Mouse (Mus musculus) adrenal gland, postnatal 4 days (tissue): ENCODE results near the gene Gm17535. TPM values are rescaled to one million over a fixed set of nuclear protein-coding genes. Genes with fewer than 3 reads are reported as not detected.
"Not testable (repeated sequence)": the region's sequence is repeated elsewhere in the genome, so short reads cannot be mapped to it uniquely, and the experiment has no call there.

Source experiments
- DNase-seq, 2 experiments: peaks; one replicate each; pipeline ENCODE4 v3.0.0; 2021 to 2022; ENCODE audit warnings: low spot score in 2 of 2, mixed read lengths in 2 of 2
- microRNA-seq: library from miRNA; unstranded; fragments of <30 nt; microRNA quantifications from one replicate; pipeline ENCODE4 v1.2.0, GENCODE M21; 2021
- total RNA-seq, 2 experiments: library from RNA; stranded (reverse); gene quantifications; 2 replicates each; pipeline ENCODE4 v1.2.3; 2021

Gene Gm17535
- total RNA-seq, 2 experiments from 2014 or later, result not detected

- not testable (repeated sequence) for DNase-seq
Measured at GRCm38 (mm10) chr9:3023985-3024648, 10.3 kb upstream of the Gm17535 start.

GRCm38 (mm10) chr9:3024912-3025467 lies 9.4 kb upstream of the Gm17535 start, which contains the start of gene Gm10717:
Gm10717 (plus strand) TSS chr9:3025417.
- DNase-seq, result not testable (repeated sequence)

GRCm38 (mm10) chr9:3025653-3026052 lies 8.7 kb upstream of the Gm17535 start:
- DNase-seq, result peak; percentile 62 to 86

GRCm38 (mm10) chr9:3026136-3026535 lies 8.3 kb upstream of the Gm17535 start:
- DNase-seq, result peak in 1 of 2 experiments; percentile 4

- peak in 1 of 2 experiments; percentile 11 for DNase-seq
Measured at GRCm38 (mm10) chr9:3026741-3027140, 7.7 kb upstream of the Gm17535 start.

DNA sequence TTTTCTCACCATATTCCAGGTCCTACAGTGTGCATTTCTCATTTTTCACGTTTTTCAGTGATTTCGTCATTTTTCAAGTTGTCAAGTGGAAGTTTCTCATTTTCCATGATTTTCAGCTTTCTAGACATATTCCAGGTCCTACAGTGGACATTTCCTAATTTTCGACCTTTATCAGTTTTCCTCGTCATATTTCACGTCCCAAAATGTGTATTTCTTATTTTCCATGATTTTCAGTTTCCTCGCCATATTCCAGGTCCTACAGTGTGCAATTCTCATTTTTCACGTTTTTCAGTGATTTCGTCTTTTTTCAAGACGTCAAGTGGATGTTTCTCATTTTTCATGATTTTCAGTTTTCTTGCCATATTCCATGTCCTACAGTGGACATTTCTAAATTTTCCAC lies 7.2 kb upstream of the Gm17535 start:
- not testable (repeated sequence) for DNase-seq

DNA sequence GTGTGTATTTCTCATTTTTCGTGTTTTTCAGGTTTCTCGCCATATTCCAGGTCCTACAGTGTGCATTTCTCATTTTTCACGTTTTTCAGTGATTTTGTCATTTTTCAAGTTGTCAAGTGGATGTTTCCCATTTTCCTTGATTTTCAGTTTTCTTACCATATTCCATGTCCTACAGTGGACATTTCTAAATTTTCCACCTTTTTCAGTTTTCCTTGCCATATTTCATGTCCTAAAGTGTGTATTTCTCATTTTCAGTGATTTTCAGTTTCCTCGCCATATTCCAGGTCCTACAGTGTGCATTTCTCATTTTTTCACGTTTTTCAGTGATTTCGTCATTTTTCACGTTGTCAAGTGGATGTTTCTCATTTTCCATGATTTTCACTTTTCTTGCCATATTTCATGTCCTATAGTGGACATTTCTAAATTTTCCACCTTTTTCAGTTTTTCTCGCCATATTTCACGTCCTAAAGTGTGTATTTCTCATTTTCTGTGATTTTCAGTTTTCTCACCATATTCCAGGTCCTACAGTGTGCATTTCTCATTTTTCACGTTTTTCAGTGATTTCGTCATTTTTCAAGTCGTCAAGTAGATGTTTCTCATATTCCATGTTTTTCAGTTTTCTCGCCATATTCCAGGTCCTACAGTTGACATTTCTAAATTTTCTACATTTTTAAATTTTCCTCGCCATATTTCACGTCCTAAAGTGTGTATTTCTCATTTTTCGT lies 5.0 kb upstream of the Gm17535 start:
- peak in 1 of 2 experiments; percentile 33 for DNase-seq

GRCm38 (mm10) chr9:3030677-3031318 lies 3.6 kb upstream of the Gm17535 start:
- not testable (repeated sequence) for DNase-seq

DNA sequence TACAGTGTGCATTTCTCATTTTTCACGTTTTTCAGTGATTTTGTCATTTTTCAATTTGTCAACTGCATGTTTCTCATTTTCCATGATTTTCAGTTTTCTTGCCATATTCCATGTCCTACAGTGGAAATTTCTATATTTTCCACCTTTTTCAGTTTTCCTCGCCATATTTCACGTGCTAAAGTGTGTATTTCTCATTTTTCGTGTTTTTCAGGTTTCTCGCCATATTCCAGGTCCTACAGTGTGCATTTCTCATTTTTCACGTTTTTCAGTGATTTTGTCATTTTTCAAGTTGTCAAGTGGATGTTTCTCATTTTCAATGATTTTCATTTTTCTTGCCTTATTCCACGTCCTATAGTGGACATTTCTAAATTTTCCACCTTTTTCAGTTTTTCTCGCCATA lies 2.2 kb downstream of the Gm17535 start, which contains the start of gene Gm10715:
Gm10715 (plus strand) TSS at position 301 of the 400 bp plus-strand sequence.
- DNase-seq, result not testable (repeated sequence)

DNA sequence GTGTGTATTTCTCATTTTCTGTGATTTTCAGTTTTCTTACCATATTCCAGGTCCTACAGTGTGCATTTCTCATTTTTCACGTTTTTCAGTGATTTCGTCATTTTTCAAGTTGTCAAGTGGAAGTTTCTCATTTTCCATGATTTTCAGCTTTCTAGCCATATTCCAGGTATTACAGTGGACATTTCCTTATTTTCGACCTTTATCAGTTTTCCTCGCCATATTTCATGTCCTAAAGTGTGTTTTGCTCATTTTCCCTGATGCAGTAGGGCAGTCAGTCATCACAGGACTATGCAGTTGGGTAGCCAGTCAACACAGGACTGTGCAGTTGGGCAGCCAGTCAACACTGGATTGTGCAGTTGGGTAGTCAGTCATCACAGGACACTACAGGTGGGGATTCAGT lies 3.8 kb downstream of the Gm17535 start:
- not testable (repeated sequence) for DNase-seq

Small RNA genes lying within 50 kb of the gene (microRNA-seq; reads per million reads assigned to microRNA genes)
- not detected for gene Mir101c

Other genes starting within 250 kb of the Gm17535 start
- not detected for gene Gm10722, start 33.7 kb upstream of the Gm17535 start, total RNA-seq
- gene Gm11168, start 31.3 kb upstream of the Gm17535 start, total RNA-seq, result under 1 TPM in 1 of 2 experiments, not detected in 1; 0.48 TPM
- 1 to 10 TPM; 1.2 to 1.5 TPM for gene Gm10721, start 21.5 kb upstream of the Gm17535 start, total RNA-seq
- not detected for gene Gm10720, start 18.9 kb upstream of the Gm17535 start, total RNA-seq
- 1 to 10 TPM; 1.7 to 2.3 TPM for gene Gm10719, start 17.2 kb upstream of the Gm17535 start, total RNA-seq
- 1 to 10 TPM; 2.9 to 3.4 TPM for gene Gm10718, start 11.1 kb upstream of the Gm17535 start, total RNA-seq
- gene Gm10717, start 9.2 kb upstream of the Gm17535 start, total RNA-seq, result 1 to 10 TPM; 1.2 to 2.0 TPM
- not detected for gene Gm10715, start 2.3 kb downstream of the Gm17535 start, total RNA-seq